Mouse (Mus musculus) forebrain, embryonic 16.5 days (tissue): Measurements from ENCODE around the gene F3. TPM values are rescaled to one million over a fixed set of nuclear protein-coding genes. Genes with fewer than 3 reads are reported as not detected.
"Not testable (repeated sequence)": the region's sequence is repeated elsewhere in the genome, so short reads cannot be mapped to it uniquely, and the experiment has no call there.

Experiments used
- ATAC-seq: fragments of 200-750 bp; cut with Nextera tagmentation; 2 replicates; pipeline ENCODE4 v1.8.0; 2017; ENCODE audit warnings: mild to moderate bottlenecking, moderate library complexity
- H3K27ac ChIP-seq: fragments of 300-500 bp; sonication (generic); 2 replicates; pipeline ENCODE4 v1.5.1; 2014; ENCODE audit warnings: low read length, control low read depth
- H3K27me3 ChIP-seq: fragments of 300-500 bp; sonication (generic); replicated peaks from 2 replicates; pipeline ENCODE4 v1.6.1; 2014; ENCODE audit warnings: low read length; ENCODE audit not compliant: control insufficient read depth, insufficient read depth
- H3K36me3 ChIP-seq: fragments of 300-500 bp; sonication (generic); 2 replicates; pipeline ENCODE4 v1.6.1; 2014; ENCODE audit not compliant: control insufficient read depth, insufficient read depth
- H3K4me1 ChIP-seq: fragments of 300-500 bp; sonication (generic); replicated peaks from 2 replicates; pipeline ENCODE4 v1.6.1; 2014; ENCODE audit warnings: low read length; ENCODE audit not compliant: control insufficient read depth, insufficient read depth
- H3K4me2 ChIP-seq: fragments of 300-500 bp; sonication (generic); 2 replicates; pipeline ENCODE4 v1.6.1; 2014; ENCODE audit warnings: mild to moderate bottlenecking, low read length, control low read depth
- H3K4me3 ChIP-seq: fragments of 300-500 bp; sonication (generic); replicated peaks from 2 replicates; pipeline ENCODE4 v1.5.1; 2014; ENCODE audit warnings: mild to moderate bottlenecking, low read length, control low read depth
- H3K9ac ChIP-seq: fragments of 300-500 bp; sonication (generic); replicated peaks from 2 replicates; pipeline ENCODE4 v1.6.1; 2014; ENCODE audit warnings: low read depth, low read length, control low read depth
- H3K9me3 ChIP-seq: fragments of 300-500 bp; sonication (generic); 2 replicates; pipeline ENCODE4 v1.6.1; 2016; ENCODE audit warnings: low read length; ENCODE audit not compliant: control insufficient read depth
- WGBS: fragments of 180-500 bp; shearing (Covaris S2); extraction: QIAGEN DNeasy Blood & Tissue Kit; methylation state at CpG from one replicate; pipeline ENCODE4 v1.1.7; 2014; 5-methylcytosine and 5-hydroxymethylcytosine counted together
- polyA plus RNA-seq: library from polyadenylated mRNA; unstranded; fragments of >200 nt; fragmentation: Nextera tagmentation; extraction: Ambion mirVana; gene quantifications from 2 replicates; pipeline ENCODE4 v1.2.1, GENCODE M21; 2015

F3 gene
- polyA plus RNA-seq, 1 experiment from 2014 or later: 9.5 TPM

DNA sequence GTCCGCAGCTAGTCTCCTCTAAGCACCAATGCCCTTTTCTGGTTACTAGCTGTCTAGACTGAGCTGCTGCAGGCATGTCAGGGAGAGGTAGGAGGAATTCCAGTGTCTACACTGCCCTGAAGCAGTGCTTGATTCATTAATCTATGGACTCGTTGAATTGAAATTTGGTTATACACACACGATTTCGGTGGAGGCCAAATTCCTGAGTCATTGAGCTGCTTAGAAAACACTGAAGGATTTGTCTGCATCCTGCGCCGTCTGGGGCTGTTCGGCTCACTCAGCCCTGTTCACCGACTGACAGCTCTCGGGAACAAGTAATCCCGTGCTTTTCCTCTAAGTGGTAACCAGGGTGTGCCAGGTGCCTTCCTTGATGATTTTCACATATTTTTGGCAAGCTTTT is 2.3 kb downstream of the F3 start:
- Histone ChIP-seq H3K4me2 (no peak overlapping the region), H3K9ac (no peak overlapping the region), H3K36me3 (no peaks in the 10 kb centered on the region)

DNA sequence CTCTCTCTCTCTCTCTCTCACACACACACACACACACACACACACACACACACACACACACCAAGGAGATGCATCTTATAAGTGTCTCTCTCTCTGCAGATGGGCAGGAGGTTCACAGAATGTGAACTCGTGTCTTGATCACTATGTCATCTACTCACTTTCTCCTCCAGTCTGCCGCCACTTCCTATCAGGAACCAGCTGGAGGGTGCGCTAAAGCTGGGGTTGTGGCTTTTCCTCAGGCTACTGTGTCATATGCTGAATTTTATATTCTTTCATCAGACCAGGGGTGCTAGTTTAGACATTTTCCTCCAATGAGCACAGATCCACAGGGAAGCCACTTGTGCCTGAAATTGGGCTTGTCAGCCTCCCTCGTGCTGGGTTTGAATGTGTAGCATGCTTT is 6.3 kb downstream of the F3 start:
- no peak overlapping the region for H3K9ac ChIP-seq
- H3K4me3 ChIP-seq: no peak overlapping the region
- no peak for ATAC-seq
- H3K27ac ChIP-seq: no peak overlapping the region
- WGBS: 74% methylated on average over 4 of the region's 4 CpGs
- no peaks in the 10 kb centered on the region for H3K27me3 ChIP-seq
- H3K4me2 ChIP-seq: no peak overlapping the region
- no peaks in the 10 kb centered on the region for H3K9me3 ChIP-seq
- peaks cover 8% of the 10 kb centered on the region; the same call in 1 of the 2 replicates for H3K4me1 ChIP-seq
- no peaks in the 10 kb centered on the region for H3K36me3 ChIP-seq

More for the DNA sequence above, 2.3 kb downstream of the F3 start:
- no peak overlapping the region for H3K4me3 ChIP-seq
- no peaks in the 10 kb centered on the region for H3K27me3 ChIP-seq
- H3K27ac ChIP-seq: no peak overlapping the region
- no peaks in the 10 kb centered on the region for H3K9me3 ChIP-seq
- WGBS: 55% methylated on average over 10 of the region's 10 CpGs
- no peak for ATAC-seq
- peaks cover 34% of the 10 kb centered on the region for H3K4me1 ChIP-seq

DNA sequence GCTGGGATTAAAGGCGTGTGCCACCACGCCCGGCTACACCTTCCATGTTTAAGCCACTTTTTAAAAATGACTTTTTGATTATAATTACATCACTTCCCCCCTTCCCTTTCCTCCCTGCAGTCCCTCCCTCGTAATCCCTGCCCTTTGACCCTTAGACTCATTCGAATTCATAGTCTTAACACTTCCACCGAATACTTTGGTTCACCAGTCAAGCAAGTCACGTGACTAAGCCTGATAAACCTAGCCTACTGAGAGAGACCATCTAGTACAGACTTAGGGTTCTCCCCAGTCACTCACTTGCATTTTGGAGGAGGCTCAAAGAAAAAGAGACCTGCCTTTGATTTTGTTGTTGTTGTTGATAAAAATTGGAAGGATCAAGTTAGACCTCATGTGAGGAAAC is 12.2 kb downstream of the F3 start:
- Histone ChIP-seq H3K27ac (no peak overlapping the region), H3K9me3 (no peaks in the 10 kb centered on the region), H3K9ac (no peak overlapping the region), H3K27me3 (no peaks in the 10 kb centered on the region), H3K36me3 (no peaks in the 10 kb centered on the region), H3K4me3 (no peak overlapping the region), H3K4me2 (no peak overlapping the region), H3K4me1 (peaks cover 9% of the 10 kb centered on the region)
- ATAC-seq: no peak
- WGBS: 78% methylated on average over 7 of the region's 7 CpGs

DNA sequence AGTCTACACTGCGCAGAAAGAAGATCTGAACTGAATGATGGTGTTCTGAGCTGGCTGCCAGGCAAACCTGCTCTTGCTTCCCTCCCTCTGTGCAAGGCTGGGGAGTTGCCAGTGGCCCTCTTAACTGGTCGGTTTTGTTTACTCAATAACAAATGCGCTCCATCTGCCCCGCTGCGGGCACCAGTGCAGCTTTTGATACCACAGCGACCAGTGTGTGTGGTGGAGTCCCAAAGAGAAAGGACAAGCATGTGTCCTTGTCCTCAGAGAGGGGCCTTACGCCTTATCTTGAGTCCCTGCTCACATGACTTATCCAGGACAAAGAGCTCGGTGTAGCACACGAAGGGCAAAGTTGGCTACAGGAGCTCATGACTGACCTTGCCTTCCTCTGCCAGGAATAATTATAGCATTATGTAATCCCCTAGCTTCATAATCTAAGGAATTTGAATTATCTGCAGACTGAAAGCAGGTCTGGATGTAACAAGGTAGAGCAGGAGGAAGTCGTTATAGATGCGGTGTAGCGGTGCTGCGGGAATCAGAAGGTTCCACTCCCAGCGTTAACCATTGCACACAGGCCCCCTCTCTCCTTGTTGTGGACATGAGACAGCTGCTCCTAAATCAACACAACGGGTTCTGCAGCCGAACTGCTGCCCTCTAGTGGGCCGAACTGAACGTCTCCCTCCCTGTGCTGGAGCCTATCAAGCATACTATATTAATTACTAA is 12.8 kb downstream of the F3 start:
- peaks cover 9% of the 10 kb centered on the region for H3K4me1 ChIP-seq
- 18% methylated on average over 18 of the region's 18 CpGs for WGBS
- H3K36me3 ChIP-seq: no peaks in the 10 kb centered on the region
- H3K4me3 ChIP-seq: no peak overlapping the region
- 0 out of 2 replicates have a peak overlapping the region, but pooled peaks have one; percentile 9 for H3K9ac ChIP-seq
- H3K27ac ChIP-seq: 0 out of 2 replicates have a peak overlapping the region, but pooled peaks have one; percentile 5
- no peak overlapping the region for H3K4me2 ChIP-seq
- H3K27me3 ChIP-seq: no peaks in the 10 kb centered on the region
- ATAC-seq: peak; percentile 95
- no peaks in the 10 kb centered on the region for H3K9me3 ChIP-seq

DNA sequence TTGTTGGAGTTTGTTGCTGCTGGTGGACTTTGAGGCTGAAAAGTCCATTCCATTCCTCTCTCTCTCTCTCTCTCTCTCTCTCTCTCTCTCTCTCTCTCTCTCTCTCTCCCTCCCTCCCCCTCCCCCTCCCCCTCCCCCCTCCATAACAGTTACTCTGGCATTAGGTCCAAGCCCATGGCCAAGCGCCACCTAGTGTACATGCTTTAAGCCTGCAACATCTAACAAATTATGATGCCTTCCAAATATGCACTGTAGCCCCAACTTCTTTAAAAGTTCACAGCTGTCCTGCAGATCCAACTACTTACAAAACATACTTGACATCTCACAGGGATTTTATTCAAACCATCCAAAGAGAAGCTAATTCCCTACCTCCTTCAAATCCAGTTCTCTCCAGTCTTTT is 14.1 kb downstream of the F3 start:
- no peak for ATAC-seq
- Histone ChIP-seq H3K4me1 (peaks cover 9% of the 10 kb centered on the region), H3K27me3 (no peaks in the 10 kb centered on the region), H3K27ac (no peak overlapping the region), H3K9me3 (no peaks in the 10 kb centered on the region), H3K9ac (no peak overlapping the region), H3K4me2 (no peak overlapping the region), H3K36me3 (no peaks in the 10 kb centered on the region), H3K4me3 (no peak overlapping the region)
- WGBS: 17% methylated on average over 1 of the region's 1 CpGs

DNA sequence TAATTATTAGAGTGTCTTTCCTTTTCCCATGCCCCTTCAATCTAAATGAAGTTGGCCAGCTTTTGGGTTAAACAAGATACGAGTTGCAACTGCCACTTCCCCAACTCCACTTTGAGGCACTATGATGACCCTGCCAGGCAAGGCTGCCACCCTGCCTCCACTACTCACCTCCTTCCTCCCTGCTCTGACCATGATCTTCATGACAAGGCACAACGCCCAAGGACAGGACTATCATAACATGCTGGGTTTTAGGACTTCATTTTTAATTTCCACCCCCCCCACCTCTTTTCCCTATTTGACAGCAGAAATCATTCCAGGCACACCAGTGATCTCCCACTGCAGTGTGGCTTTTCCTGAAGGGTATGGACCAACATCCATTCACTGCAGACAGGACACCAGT is 14.6 kb downstream of the F3 start:
- Histone ChIP-seq H3K4me1 (peaks cover 9% of the 10 kb centered on the region), H3K4me3 (no peak overlapping the region), H3K27ac (no peak overlapping the region), H3K36me3 (no peaks in the 10 kb centered on the region), H3K27me3 (no peaks in the 10 kb centered on the region), H3K4me2 (no peak overlapping the region), H3K9ac (no peak overlapping the region), H3K9me3 (no peaks in the 10 kb centered on the region)
- 71% methylated on average over 2 of the region's 2 CpGs for WGBS
- ATAC-seq: no peak

DNA sequence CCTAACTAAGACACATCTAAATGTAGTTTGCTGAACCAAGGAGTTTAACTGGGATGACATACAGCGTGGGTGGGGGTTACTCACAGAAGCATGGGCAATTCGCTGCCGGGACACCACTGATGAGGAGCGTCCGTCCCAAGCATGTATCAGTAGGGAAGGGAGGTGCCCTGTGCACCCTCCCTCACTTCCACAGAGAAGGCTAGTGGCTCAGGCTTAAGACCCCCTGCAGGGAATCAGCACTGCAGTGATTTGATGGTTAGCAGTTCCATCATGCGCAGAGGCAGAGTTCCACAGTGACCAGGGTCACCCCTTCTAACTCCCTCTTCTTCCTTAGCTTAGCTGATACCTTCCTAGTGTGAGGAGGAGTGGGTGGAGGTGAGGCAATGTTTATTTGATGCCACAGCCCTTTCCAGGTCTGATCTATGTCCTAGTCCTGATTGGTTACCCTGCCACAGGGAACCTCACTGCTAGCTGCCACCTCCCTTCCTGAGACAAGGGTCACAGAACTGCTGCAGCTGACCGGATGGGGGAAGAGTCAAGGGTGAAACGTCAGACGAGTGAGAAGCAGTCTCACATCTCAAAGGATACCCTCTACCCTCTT is 15.5 kb downstream of the F3 start:
- H3K4me1 ChIP-seq: peaks cover 9% of the 10 kb centered on the region
- 80% methylated on average over 9 of the region's 9 CpGs for WGBS
- H3K36me3 ChIP-seq: no peaks in the 10 kb centered on the region
- no peaks in the 10 kb centered on the region for H3K9me3 ChIP-seq
- no peak overlapping the region for H3K27ac ChIP-seq
- H3K27me3 ChIP-seq: no peaks in the 10 kb centered on the region
- H3K4me2 ChIP-seq: no peak overlapping the region
- H3K4me3 ChIP-seq: no peak overlapping the region
- no peak overlapping the region for H3K9ac ChIP-seq
- no peak for ATAC-seq

DNA sequence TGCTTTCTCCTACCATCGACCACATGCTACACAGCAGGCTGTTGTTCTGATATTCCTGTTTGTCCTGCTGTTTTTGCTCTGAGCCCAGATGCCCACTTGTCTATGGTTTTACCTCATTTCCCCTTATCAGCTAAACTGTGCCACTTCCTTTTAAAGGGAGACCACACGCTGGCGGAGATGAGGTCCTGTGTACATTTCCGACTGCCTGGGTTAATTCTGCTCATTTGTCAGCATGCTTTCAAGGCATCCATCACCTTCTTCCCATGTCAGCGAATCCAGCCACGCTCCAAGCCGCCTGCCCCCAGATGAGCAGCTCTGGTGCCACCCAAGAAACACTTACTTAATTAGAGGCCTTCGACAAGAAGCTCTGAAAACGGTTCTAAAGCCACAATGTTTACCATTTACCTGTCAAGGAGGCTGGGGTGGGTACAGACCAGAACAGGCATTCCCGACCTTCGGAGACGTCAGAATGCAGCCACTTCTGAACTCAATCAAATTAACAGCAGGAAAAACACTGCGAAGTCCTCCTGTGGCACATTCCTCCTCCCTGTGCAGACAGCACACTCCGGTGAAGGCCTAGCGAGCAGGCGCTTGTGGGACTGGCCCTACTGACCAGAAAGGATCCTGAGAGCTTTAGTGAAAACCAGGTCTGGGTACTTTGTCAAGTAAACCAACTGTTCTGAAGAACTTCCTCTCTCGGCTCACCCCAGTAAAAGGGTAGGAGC is 16.3 kb downstream of the F3 start:
- Histone ChIP-seq H3K4me1 (peaks cover 9% of the 10 kb centered on the region), H3K9ac (no peak overlapping the region), H3K27me3 (no peaks in the 10 kb centered on the region), H3K36me3 (no peaks in the 10 kb centered on the region), H3K27ac (no peak overlapping the region), H3K4me2 (no peak overlapping the region), H3K4me3 (no peak overlapping the region), H3K9me3 (peaks cover 2% of the 10 kb centered on the region; the same call in 1 of the 2 replicates)
- no peak for ATAC-seq
- WGBS: 71% methylated on average over 17 of the region's 17 CpGs

DNA sequence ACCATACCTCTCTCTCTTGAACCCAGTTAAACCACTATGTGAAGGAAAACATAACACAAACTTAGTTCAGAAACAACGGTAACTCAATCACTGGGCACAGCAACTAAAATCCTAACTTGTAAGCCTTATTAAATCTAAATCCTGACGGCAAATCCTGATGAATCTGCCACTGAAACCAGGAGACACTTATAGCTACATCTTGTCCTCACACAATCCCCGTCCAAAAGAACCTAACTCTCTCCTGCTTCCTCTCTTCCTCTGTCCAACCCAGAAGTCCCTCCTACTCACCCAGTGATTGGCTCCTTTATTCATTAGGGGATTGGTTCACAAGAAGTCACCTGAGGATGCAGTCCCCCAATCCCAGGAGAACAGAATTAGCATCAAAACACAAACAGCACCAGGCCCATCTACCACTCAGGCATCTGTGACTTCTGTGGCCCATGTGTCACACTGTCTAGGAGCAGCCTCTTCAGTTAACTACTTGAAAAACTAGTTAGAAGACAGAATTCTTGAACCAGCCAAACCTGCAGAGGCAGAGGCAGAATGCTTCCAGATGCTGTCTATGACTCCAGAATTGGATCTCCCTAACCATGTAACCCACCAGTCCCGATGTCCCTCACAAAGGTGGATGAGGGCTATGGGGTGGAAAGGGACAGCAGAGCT is 18.0 kb downstream of the F3 start:
- not testable (repeated sequence) for H3K4me1 ChIP-seq, H3K36me3 ChIP-seq, H3K4me3 ChIP-seq, H3K27ac ChIP-seq, H3K9me3 ChIP-seq, H3K27me3 ChIP-seq, ATAC-seq, H3K4me2 ChIP-seq, H3K9ac ChIP-seq
- 90% methylated on average over 4 of the region's 4 CpGs for WGBS
